Mouse (Mus musculus) neutrophil, adult 83 days (primary cell): Measurements from ENCODE around the gene Cd5. TPM values are rescaled to one million over a fixed set of nuclear protein-coding genes. Genes with fewer than 3 reads are reported as not detected.

ENCODE experiments used
- total RNA-seq, 2 experiments: library from RNA; stranded (reverse); gene quantifications; one replicate each; pipeline ENCODE4 v1.2.4; 2023

The Cd5 gene
- total RNA-seq = under 1 TPM in 1 of 2 experiments, not detected in 1; 0.22 TPM

DNA sequence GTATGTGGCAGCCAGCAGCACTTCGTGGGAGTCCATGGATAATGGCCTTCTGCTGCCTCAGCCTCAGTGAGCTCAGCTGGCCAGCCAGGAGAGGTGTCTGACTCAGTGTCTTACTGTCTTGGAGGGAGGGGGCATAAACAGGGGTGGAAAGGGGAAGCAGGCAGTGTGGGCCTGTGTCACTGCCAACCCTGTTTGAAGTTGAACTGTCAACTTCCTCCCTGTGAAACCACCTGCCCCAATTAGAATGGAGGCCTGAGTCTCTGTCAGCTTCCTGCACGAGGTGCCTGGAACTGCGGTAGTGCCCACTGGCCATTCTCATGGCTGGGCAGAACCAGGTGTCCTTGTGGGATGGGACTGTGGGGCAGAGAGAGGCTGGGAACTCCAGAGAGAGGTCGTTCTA, at the start of gene Cd5:
Gene Cd5, minus strand, starts transcription at position 192 of the 400 bp plus-strand sequence.

DNA sequence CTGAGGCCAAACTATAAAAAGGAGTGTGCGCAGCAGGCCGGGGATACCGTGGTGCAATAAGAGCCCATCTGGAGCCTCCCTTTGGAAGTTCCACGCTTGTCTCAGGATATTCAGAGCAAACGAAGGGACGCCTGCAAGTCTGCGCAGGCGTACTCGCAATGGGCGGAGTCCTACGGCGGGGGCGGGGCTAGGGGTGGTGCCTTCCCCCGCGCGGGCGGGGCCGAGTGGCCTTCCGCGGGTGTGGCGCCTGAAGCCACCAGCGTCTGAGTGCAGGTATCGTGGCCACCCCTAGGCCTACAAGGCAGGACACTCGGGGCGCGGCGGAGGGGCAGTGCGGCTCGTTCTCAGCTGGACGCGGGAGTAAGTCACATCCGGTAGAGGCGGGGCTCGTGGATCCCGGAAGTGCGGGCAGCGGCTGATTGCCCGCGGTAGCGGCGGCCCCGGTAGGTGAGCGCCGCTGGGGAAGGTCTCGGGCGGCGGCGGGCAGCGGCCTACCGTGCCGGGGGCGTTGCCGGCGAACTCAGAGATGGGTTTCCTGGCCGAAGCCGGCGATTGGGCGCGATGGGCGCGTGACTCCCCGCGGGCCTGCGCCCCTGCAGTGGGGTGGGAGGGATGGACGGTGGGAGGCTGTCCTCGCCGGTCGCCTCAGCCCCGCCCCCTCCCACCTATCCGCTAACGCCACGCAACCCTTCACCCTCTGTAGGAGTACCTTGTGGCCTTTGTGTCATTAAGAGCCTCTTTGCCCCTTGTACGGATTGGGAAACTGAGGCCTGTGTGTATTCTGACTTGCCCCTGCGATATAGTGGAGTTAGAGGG, 50.1 kb downstream of the Cd5 start, which contains the start of gene Vps37c:
Gene Vps37c, plus strand, starts transcription at position 199 of the 816 bp plus-strand sequence.

DNA sequence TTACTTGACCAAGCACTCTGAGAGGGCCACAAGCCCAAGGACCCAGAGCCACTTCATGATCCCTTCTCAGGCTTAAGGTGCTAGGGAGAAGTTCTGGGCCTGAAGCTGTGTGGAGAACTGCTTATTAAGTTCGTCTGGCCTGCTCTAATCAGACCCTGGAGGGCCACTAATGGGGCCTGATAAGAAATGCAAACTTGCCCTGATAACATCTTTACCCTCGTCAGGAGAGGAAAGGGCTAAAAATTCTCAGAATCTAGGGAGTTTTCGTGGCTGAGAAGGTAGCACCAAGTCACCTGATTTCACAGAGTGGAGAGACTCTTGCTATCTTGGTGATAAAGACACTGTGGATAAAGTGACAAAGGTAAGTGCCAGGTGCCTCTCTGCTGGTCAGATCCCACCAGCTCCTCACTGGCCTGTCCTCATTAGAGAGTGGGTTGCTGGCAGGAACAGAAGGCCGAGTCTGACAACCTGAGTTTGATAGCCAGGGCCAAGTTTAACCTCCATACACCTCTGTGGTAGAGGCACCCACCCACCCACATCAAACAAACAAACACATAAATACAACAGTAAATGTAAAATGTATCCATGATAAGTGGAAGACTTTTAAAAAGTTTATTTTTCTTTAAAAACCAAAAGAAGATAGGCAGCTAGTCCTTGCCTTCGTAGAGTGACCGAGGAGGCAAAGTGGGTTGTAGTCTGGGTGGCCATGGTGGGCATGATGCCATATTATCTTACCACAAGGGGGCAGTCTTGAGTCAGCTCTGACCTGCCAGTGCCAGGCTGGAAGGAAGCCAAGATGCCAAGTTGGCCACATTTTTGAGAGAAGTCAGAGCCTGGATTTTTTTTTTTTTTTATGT, 60.7 kb downstream of the Cd5 start, which contains the start of gene Pga5:
Gene Pga5, minus strand, starts transcription at position 157 of the 857 bp plus-strand sequence.

Other genes with a start within 250 kb of the Cd5 start
- 10 to 100 TPM; 72.4 to 78.9 TPM for gene Cpsf7, start 213.7 kb downstream of the Cd5 start, total RNA-seq
- gene Sdhaf2, start 212.9 kb downstream of the Cd5 start, total RNA-seq = 10 to 100 TPM; 35.0 to 40.0 TPM
- gene Tmem216, start 182.8 kb downstream of the Cd5 start, total RNA-seq = 10 to 100 TPM; 45.4 to 47.5 TPM
- 10 to 100 TPM; 42.0 to 46.2 TPM for gene Cyb561a3, start 161.8 kb downstream of the Cd5 start, total RNA-seq
- gene Tmem138, start 161.6 kb downstream of the Cd5 start, total RNA-seq = 1 to 10 TPM; 6.4 to 7.9 TPM
- 100 to 1,000 TPM; 103 to 114 TPM for gene Ddb1, start 133.7 kb downstream of the Cd5 start, total RNA-seq
- 1 to 10 TPM; 6.6 to 8.1 TPM for gene Tkfc, start 133.3 kb downstream of the Cd5 start, total RNA-seq
- gene Vwce, start 104.8 kb downstream of the Cd5 start, total RNA-seq = 1 to 10 TPM in 1 of 2 experiments, under 1 TPM in 1; 0.46 to 1.2 TPM
- not detected for gene Pga5, start 60.9 kb downstream of the Cd5 start, total RNA-seq
- 10 to 100 TPM; 44.6 to 48.3 TPM for gene Vps37c, start 50.3 kb downstream of the Cd5 start, total RNA-seq
- gene Cd6, start 91.1 kb upstream of the Cd5 start, total RNA-seq = 1 to 10 TPM in 1 of 2 experiments, under 1 TPM in 1; 0.99 to 2.1 TPM
- 100 to 1,000 TPM; 131 to 142 TPM for gene Slc15a3, start 100.7 kb upstream of the Cd5 start, total RNA-seq
- under 1 TPM; 0.31 to 0.81 TPM for gene Tmem132a, start 130.9 kb upstream of the Cd5 start, total RNA-seq
- gene Tmem109, start 143.0 kb upstream of the Cd5 start, total RNA-seq = 10 to 100 TPM; 27.1 to 32.1 TPM
- 10 to 100 TPM; 56.9 to 59.5 TPM for gene Prpf19, start 156.2 kb upstream of the Cd5 start, total RNA-seq
- not detected for gene Zp1, start 181.6 kb upstream of the Cd5 start, total RNA-seq
- gene Ptgdr2, start 198.2 kb upstream of the Cd5 start, total RNA-seq = not detected
- 10 to 100 TPM; 10.7 to 11.5 TPM for gene Ccdc86, start 210.3 kb upstream of the Cd5 start, total RNA-seq
- not detected for gene Ms4a10, start 235.7 kb upstream of the Cd5 start, total RNA-seq